Mouse (Mus musculus): ENCODE measurements around the gene Kcnmb2. TPM values are rescaled to one million over a fixed set of nuclear protein-coding genes. Genes with fewer than 3 reads are reported as not detected.

Gene Kcnmb2
- polyA plus RNA-seq, 1 experiment from 2014 or later, result 1.3 TPM

GRCm38 (mm10) chr3:32020981-32021380 is 118.7 kb downstream of the Kcnmb2 start:
- Histone ChIP-seq H3K4me1 (replicated peaks; ENCODE audit: control insufficient read depth, insufficient read depth) (no peaks in the 10 kb centered on the region), H3K27ac (replicated peaks) (no peak overlapping the region), H3K4me2 (replicated peaks; ENCODE audit: low read depth) (no peak overlapping the region), H3K27me3 (ENCODE audit: control insufficient read depth, insufficient read depth, low read length) (no peaks in the 10 kb centered on the region), H3K9ac (ENCODE audit: low read length) (no peak overlapping the region), H3K36me3 (ENCODE audit: control insufficient read depth, insufficient read depth, low read length) (no peaks in the 10 kb centered on the region), H3K9me3 (ENCODE audit: control insufficient read depth, low read length) (no peaks in the 10 kb centered on the region), H3K4me3 (ENCODE audit: low read depth, low read length) (no peak overlapping the region)
- ATAC-seq (ENCODE audit: low FRiP score, low TSS enrichment) (no peak), DNase-seq (ENCODE audit: low spot score) (no peak)
- WGBS, result 87% methylated on average over 6 of the region's 6 CpGs
- TF ChIP-seq CTCF (IDR thresholded peaks at IDR 0.05; ENCODE audit: low read depth) (no peak), EP300 (optimal IDR thresholded peaks at IDR 0.05) (no peak)

- H3K27ac ChIP-seq (replicated peaks), result no peak overlapping the region
- ATAC-seq (ENCODE audit: low FRiP score, low TSS enrichment), result no peak
- H3K36me3 ChIP-seq (ENCODE audit: control insufficient read depth, insufficient read depth, low read length), result no peaks in the 10 kb centered on the region
- no peak overlapping the region for H3K9ac ChIP-seq (ENCODE audit: low read length)
- DNase-seq (ENCODE audit: low spot score), result no peak
- H3K4me3 ChIP-seq (ENCODE audit: low read depth, low read length), result no peak overlapping the region
- H3K4me2 ChIP-seq (replicated peaks; ENCODE audit: low read depth), result no peak overlapping the region
- WGBS, result 52% methylated on average over 10 of the region's 10 CpGs
- H3K9me3 ChIP-seq (ENCODE audit: control insufficient read depth, low read length), result no peaks in the 10 kb centered on the region
- H3K4me1 ChIP-seq (replicated peaks; ENCODE audit: control insufficient read depth, insufficient read depth), result no peaks in the 10 kb centered on the region
- no peak for TF ChIP-seq CTCF (IDR thresholded peaks at IDR 0.05; ENCODE audit: low read depth)
- no peak for TF ChIP-seq EP300 (optimal IDR thresholded peaks at IDR 0.05)
- no peaks in the 10 kb centered on the region for H3K27me3 ChIP-seq (ENCODE audit: control insufficient read depth, insufficient read depth, low read length)
These were observed 127.2 kb downstream of the Kcnmb2 start for GRCm38 (mm10) chr3:32029375-32030050.

DNA sequence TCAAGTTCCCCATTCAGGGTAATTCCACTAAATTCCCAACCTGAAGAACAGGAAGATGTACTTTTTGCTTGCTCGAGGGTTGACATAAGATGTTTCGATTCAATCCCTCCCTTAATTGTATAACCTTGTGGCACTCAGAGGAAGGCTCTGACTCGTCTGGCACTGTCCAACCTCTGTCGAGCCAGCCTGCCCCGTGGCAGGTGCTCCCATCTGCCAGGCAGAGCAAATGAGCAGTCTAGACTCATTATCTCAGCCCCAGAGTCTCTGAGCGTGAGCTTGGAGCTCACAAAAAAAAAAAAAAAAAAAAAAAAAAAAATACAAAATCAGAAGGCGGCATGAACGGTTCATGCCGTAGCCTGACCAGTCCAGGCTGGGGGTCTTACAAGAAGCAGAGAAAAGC is 130.1 kb downstream of the Kcnmb2 start:
- DNase-seq (ENCODE audit: low spot score) (no peak), ATAC-seq (ENCODE audit: low FRiP score, low TSS enrichment) (no peak)
- H3K9ac ChIP-seq (ENCODE audit: low read length), result no peak overlapping the region
- no peak overlapping the region for H3K27ac ChIP-seq (replicated peaks)
- H3K36me3 ChIP-seq (ENCODE audit: control insufficient read depth, insufficient read depth, low read length), result no peaks in the 10 kb centered on the region
- H3K4me2 ChIP-seq (replicated peaks; ENCODE audit: low read depth), result no peak overlapping the region
- H3K9me3 ChIP-seq (ENCODE audit: control insufficient read depth, low read length), result no peaks in the 10 kb centered on the region
- H3K4me1 ChIP-seq (replicated peaks; ENCODE audit: control insufficient read depth, insufficient read depth), result no peaks in the 10 kb centered on the region
- TF ChIP-seq EP300 (optimal IDR thresholded peaks at IDR 0.05), result no peak
- TF ChIP-seq CTCF (IDR thresholded peaks at IDR 0.05; ENCODE audit: low read depth), result no peak
- no peaks in the 10 kb centered on the region for H3K27me3 ChIP-seq (ENCODE audit: control insufficient read depth, insufficient read depth, low read length)
- WGBS, result 69% methylated on average over 9 of the region's 9 CpGs
- no peak overlapping the region for H3K4me3 ChIP-seq (ENCODE audit: low read depth, low read length)

GRCm38 (mm10) chr3:32043814-32044213 is 141.5 kb downstream of the Kcnmb2 start:
- Histone ChIP-seq H3K4me2 (replicated peaks; ENCODE audit: low read depth) (no peak overlapping the region), H3K27me3 (ENCODE audit: control insufficient read depth, insufficient read depth, low read length) (no peaks in the 10 kb centered on the region), H3K9me3 (ENCODE audit: control insufficient read depth, low read length) (no peaks in the 10 kb centered on the region), H3K27ac (replicated peaks) (no peak overlapping the region), H3K36me3 (ENCODE audit: control insufficient read depth, insufficient read depth, low read length) (no peaks in the 10 kb centered on the region), H3K4me3 (ENCODE audit: low read depth, low read length) (no peak overlapping the region), H3K9ac (ENCODE audit: low read length) (no peak overlapping the region), H3K4me1 (replicated peaks; ENCODE audit: control insufficient read depth, insufficient read depth) (no peaks in the 10 kb centered on the region)
- WGBS, result 85% methylated on average over 3 of the region's 3 CpGs
- DNase-seq (ENCODE audit: low spot score) (no peak), ATAC-seq (ENCODE audit: low FRiP score, low TSS enrichment) (no peak)
- TF ChIP-seq CTCF (IDR thresholded peaks at IDR 0.05; ENCODE audit: low read depth) (no peak), EP300 (optimal IDR thresholded peaks at IDR 0.05) (no peak)

GRCm38 (mm10) chr3:32048777-32049176 is 146.5 kb downstream of the Kcnmb2 start:
- WGBS, result 89% methylated on average over 3 of the region's 3 CpGs
- TF ChIP-seq CTCF (IDR thresholded peaks at IDR 0.05; ENCODE audit: low read depth) (no peak), EP300 (optimal IDR thresholded peaks at IDR 0.05) (no peak)
- Histone ChIP-seq H3K4me1 (replicated peaks; ENCODE audit: control insufficient read depth, insufficient read depth) (no peaks in the 10 kb centered on the region), H3K4me2 (replicated peaks; ENCODE audit: low read depth) (no peak overlapping the region), H3K9me3 (ENCODE audit: control insufficient read depth, low read length) (no peaks in the 10 kb centered on the region), H3K27me3 (ENCODE audit: control insufficient read depth, insufficient read depth, low read length) (no peaks in the 10 kb centered on the region), H3K27ac (replicated peaks) (no peak overlapping the region), H3K9ac (ENCODE audit: low read length) (no peak overlapping the region), H3K36me3 (ENCODE audit: control insufficient read depth, insufficient read depth, low read length) (no peaks in the 10 kb centered on the region), H3K4me3 (ENCODE audit: low read depth, low read length) (no peak overlapping the region)
- DNase-seq (ENCODE audit: low spot score) (no peak), ATAC-seq (ENCODE audit: low FRiP score, low TSS enrichment) (no peak)

DNA sequence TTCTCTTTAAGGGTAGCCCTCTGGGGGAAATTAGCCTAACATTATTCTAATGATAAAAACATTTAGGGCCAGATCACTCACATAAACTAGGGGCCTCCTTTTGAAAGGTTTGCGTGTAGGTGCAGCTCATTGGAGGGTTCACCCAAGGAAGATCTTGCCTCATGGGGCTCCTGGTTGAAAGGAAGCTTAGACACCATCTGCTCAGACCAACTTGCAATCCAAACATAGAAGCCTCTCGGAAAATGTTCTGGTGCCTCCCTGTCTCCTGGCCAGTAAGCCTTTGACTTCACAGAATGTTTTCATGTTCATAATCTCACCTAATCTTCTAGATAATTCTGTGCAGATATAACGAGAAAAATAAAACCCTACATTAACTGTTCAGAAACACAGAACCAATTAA is 150.3 kb downstream of the Kcnmb2 start:
- no peaks in the 10 kb centered on the region for H3K36me3 ChIP-seq (ENCODE audit: control insufficient read depth, insufficient read depth, low read length)
- ATAC-seq (ENCODE audit: low FRiP score, low TSS enrichment), result no peak
- 53% methylated on average over 3 of the region's 3 CpGs for WGBS
- H3K4me2 ChIP-seq (replicated peaks; ENCODE audit: low read depth), result no peak overlapping the region
- H3K4me3 ChIP-seq (ENCODE audit: low read depth, low read length), result no peak overlapping the region
- no peak for DNase-seq (ENCODE audit: low spot score)
- H3K27me3 ChIP-seq (ENCODE audit: control insufficient read depth, insufficient read depth, low read length), result no peaks in the 10 kb centered on the region
- H3K9ac ChIP-seq (ENCODE audit: low read length), result no peak overlapping the region
- no peaks in the 10 kb centered on the region for H3K9me3 ChIP-seq (ENCODE audit: control insufficient read depth, low read length)
- H3K4me1 ChIP-seq (replicated peaks; ENCODE audit: control insufficient read depth, insufficient read depth), result no peaks in the 10 kb centered on the region
- TF ChIP-seq CTCF (IDR thresholded peaks at IDR 0.05; ENCODE audit: low read depth) (no peak), EP300 (optimal IDR thresholded peaks at IDR 0.05) (no peak)
- H3K27ac ChIP-seq (replicated peaks), result no peak overlapping the region
